Mouse (Mus musculus) right cerebral cortex, postnatal 14 days (tissue): ENCODE measurements at regions not wholly inside any gene's neighbourhood (a gene's known extent, or its start where the extent isn't known, plus 50 kb on each side); places are given as distances from the start of the nearest gene placed in this dataset.
A peak's percentile ranks its signal among the peaks of the same experiment; 100 is the strongest.

ENCODE experiments used
- DNase-seq: peaks from one replicate; pipeline ENCODE4 v3.0.0; 2022

GRCm38 (mm10) chr16:51915034-51915928, 115.7 kb upstream of the Cblb start:
- DNase-seq, result no peak

- no peak for DNase-seq
Observed at GRCm38 (mm10) chr16:51915929-51916308, 115.1 kb upstream of the Cblb start.

GRCm38 (mm10) chr16:51916337-51916736, 114.7 kb upstream of the Cblb start:
- no peak for DNase-seq

GRCm38 (mm10) chr16:51916820-51917219, 114.2 kb upstream of the Cblb start:
- no peak for DNase-seq

- DNase-seq, result no peak
Observed at GRCm38 (mm10) chr16:51917540-51917939, 113.5 kb upstream of the Cblb start.

- no peak for DNase-seq
Observed at GRCm38 (mm10) chr16:51921025-51921424, 110.0 kb upstream of the Cblb start.

- DNase-seq, result no peak
Observed at GRCm38 (mm10) chr16:51922589-51922988, 108.4 kb upstream of the Cblb start.

GRCm38 (mm10) chr16:51925639-51926038, 105.4 kb upstream of the Cblb start:
- no peak for DNase-seq

- DNase-seq, result no peak
Observed at GRCm38 (mm10) chr16:51933122-51933521, 97.9 kb upstream of the Cblb start.

- DNase-seq, result no peak
Observed at GRCm38 (mm10) chr16:51933965-51934364, 97.1 kb upstream of the Cblb start.

GRCm38 (mm10) chr16:51937298-51937697, 93.7 kb upstream of the Cblb start:
- peak; percentile 52 for DNase-seq

- no peak for DNase-seq
Observed at GRCm38 (mm10) chr16:51939061-51939460, 92.0 kb upstream of the Cblb start.

GRCm38 (mm10) chr16:51940574-51940973, 90.5 kb upstream of the Cblb start:
- no peak for DNase-seq

GRCm38 (mm10) chr16:51942431-51943130, 88.4 kb upstream of the Cblb start:
- DNase-seq, result no peak

GRCm38 (mm10) chr16:51967051-51967845, 63.8 kb upstream of the Cblb start:
- no peak for DNase-seq
